ENCODE assay signal across 22 mouse cellular contexts in the genomic region with DNA sequence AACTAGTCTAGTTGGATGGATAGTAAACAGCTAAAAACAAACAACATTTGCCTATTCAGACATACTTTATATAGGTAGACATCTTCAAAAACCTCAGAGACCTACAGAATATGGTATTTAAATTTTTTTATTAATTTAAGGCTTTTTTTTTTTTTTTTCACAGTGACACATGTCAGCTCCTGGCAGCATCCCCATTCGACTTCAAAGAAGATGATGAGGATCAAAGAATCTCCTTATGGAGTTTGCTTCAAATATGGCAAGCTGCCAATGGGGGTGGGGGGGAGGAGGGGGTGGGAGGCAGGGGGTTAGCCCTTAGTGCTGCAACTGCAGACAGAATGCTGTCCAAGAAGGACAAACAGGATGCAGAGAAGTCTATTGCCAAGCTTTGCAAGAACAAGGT.
DNase-seq lines count a peak whose midpoint lies in the region; ATAC-seq lines count a peak whose summit lies in the region.
"Had no signal": no experiment of that assay in that cellular context is flagged by ENCODE, and none has a peak within 500 bp of the region (broad histone marks: within the 10 kb centered on the region; RNA-seq: fewer than 3 reads in every experiment).

No protein-coding gene starts in this region.

- peak; percentile 59 for DNase-seq in forebrain, embryonic 14.5 days (ENCODE audit: low spot score)
- DNase-seq in left cerebral cortex, postnatal 4 days, result peak; percentile 43
- DNase-seq in left cerebral cortex, adult 18-20 months (ENCODE audit: low spot score in 2 of 2), result no peak
- DNase-seq in midbrain, embryonic 14.5 days, result peak; percentile 34
- DNase-seq: adrenal gland, adult 8-10 months; adrenal gland, postnatal 25 days; cerebellum, adult 18-20 months; cerebellum, adult 9-10 months; cerebellum, postnatal 14 days; forebrain, postnatal 0 days; gastrocnemius, adult 2 months; gastrocnemius, postnatal 14 days; heart, adult 11 months; heart, postnatal 36 days had no signal

- no peak overlapping the region for H3K9ac ChIP-seq in forebrain, embryonic 14.5 days (ENCODE audit: low read length)
- no peak overlapping the region for H3K9ac ChIP-seq in forebrain, embryonic 16.5 days (replicated peaks; ENCODE audit: low read depth, low read length)
- H3K9ac ChIP-seq in midbrain, embryonic 14.5 days (replicated peaks; ENCODE audit: low read length), result no peak overlapping the region
- no peak overlapping the region for H3K9ac ChIP-seq in midbrain, embryonic 16.5 days (ENCODE audit: low read depth, low read length)
- H3K9ac ChIP-seq: forebrain, postnatal 0 days; hindbrain, embryonic 13.5 days had no signal

- H3K4me1 ChIP-seq in forebrain, embryonic 14.5 days (ENCODE audit: control insufficient read depth, insufficient read depth, low read length), result no peaks in the 10 kb centered on the region
- H3K4me1 ChIP-seq in forebrain, embryonic 16.5 days (replicated peaks; ENCODE audit: control insufficient read depth, insufficient read depth, low read length), result peaks cover 5% of the 10 kb centered on the region
- H3K4me1 ChIP-seq in midbrain, embryonic 14.5 days (ENCODE audit: control insufficient read depth, insufficient read depth, low read length), result no peaks in the 10 kb centered on the region
- 0 out of 2 replicates have a peak, but pooled peaks cover 2% of the 10 kb centered on the region for H3K4me1 ChIP-seq in midbrain, embryonic 16.5 days (ENCODE audit: control insufficient read depth, insufficient read depth, low read length)
- H3K4me1 ChIP-seq: forebrain, embryonic 10.5 days; hindbrain, embryonic 10.5 days; hindbrain, embryonic 13.5 days had no signal

- H3K27me3 ChIP-seq in forebrain, embryonic 14.5 days (replicated peaks; ENCODE audit: control insufficient read depth, insufficient read depth, low read length), result no peaks in the 10 kb centered on the region
- H3K27me3 ChIP-seq in forebrain, embryonic 16.5 days (replicated peaks; ENCODE audit: control insufficient read depth, insufficient read depth, low read length), result no peaks in the 10 kb centered on the region
- H3K27me3 ChIP-seq in midbrain, embryonic 14.5 days (ENCODE audit: control insufficient read depth, insufficient read depth, low read length), result no peaks in the 10 kb centered on the region
- no peaks in the 10 kb centered on the region for H3K27me3 ChIP-seq in midbrain, embryonic 16.5 days (ENCODE audit: control insufficient read depth, insufficient read depth, low read depth, low read length)
- H3K27me3 ChIP-seq: hindbrain, embryonic 13.5 days had no signal

- no peaks in the 10 kb centered on the region for H3K9me3 ChIP-seq in forebrain, embryonic 14.5 days (replicated peaks; ENCODE audit: control insufficient read depth, low read length)
- no peaks in the 10 kb centered on the region for H3K9me3 ChIP-seq in forebrain, embryonic 16.5 days (ENCODE audit: control insufficient read depth, low read length)
- no peaks in the 10 kb centered on the region for H3K9me3 ChIP-seq in midbrain, embryonic 14.5 days (ENCODE audit: control insufficient read depth, low read length)
- H3K9me3 ChIP-seq in midbrain, embryonic 16.5 days (replicated peaks; ENCODE audit: control insufficient read depth, low read length, poor library complexity, severe bottlenecking), result no peaks in the 10 kb centered on the region
- H3K9me3 ChIP-seq: forebrain, embryonic 10.5 days; hindbrain, embryonic 10.5 days; hindbrain, embryonic 13.5 days had no signal

- no peak overlapping the region for H3K4me3 ChIP-seq in forebrain, embryonic 14.5 days (ENCODE audit: low read depth, low read length)
- no peak overlapping the region for H3K4me3 ChIP-seq in forebrain, embryonic 16.5 days (replicated peaks; ENCODE audit: low read length)
- no peak overlapping the region for H3K4me3 ChIP-seq in midbrain, embryonic 14.5 days (replicated peaks; ENCODE audit: low read depth, low read length)
- H3K4me3 ChIP-seq in midbrain, embryonic 16.5 days (ENCODE audit: low read depth, low read length), result no peak overlapping the region
- H3K4me3 ChIP-seq: forebrain, embryonic 10.5 days; gastrocnemius, adult 2 months; hindbrain, embryonic 10.5 days; hindbrain, embryonic 13.5 days had no signal

- 24% methylated on average over 1 of the region's 1 CpGs for WGBS in forebrain, embryonic 14.5 days
- 25% methylated on average over 1 of the region's 1 CpGs for WGBS in forebrain, embryonic 16.5 days
- 23% methylated on average over 1 of the region's 1 CpGs for WGBS in midbrain, embryonic 14.5 days
- 33% methylated on average over 1 of the region's 1 CpGs for WGBS in midbrain, embryonic 16.5 days

- no peak overlapping the region for H3K4me2 ChIP-seq in forebrain, embryonic 14.5 days (ENCODE audit: low read length)
- H3K4me2 ChIP-seq in forebrain, embryonic 16.5 days (ENCODE audit: low read length), result no peak overlapping the region
- no peak overlapping the region for H3K4me2 ChIP-seq in midbrain, embryonic 14.5 days (ENCODE audit: low read length)
- no peak overlapping the region for H3K4me2 ChIP-seq in midbrain, embryonic 16.5 days (ENCODE audit: low read length)
- H3K4me2 ChIP-seq: heart, embryonic 11.5 days; hindbrain, embryonic 13.5 days had no signal

- no peak for ATAC-seq in forebrain, embryonic 14.5 days
- ATAC-seq in forebrain, embryonic 16.5 days, result no peak
- ATAC-seq in midbrain, embryonic 14.5 days (ENCODE audit: low FRiP score, low TSS enrichment), result no peak
- ATAC-seq in midbrain, embryonic 16.5 days, result no peak
- ATAC-seq: activated CD4-positive, CD25-positive, alpha-beta regulatory T cell, adult 4 months; forebrain, postnatal 0 days; hindbrain, embryonic 16.5 days had no signal

- no peak overlapping the region for H3K27ac ChIP-seq in forebrain, embryonic 14.5 days (ENCODE audit: low read depth, low read length)
- no peak overlapping the region; the same call in 1 of the 2 replicates for H3K27ac ChIP-seq in forebrain, embryonic 16.5 days (ENCODE audit: low read length)
- H3K27ac ChIP-seq in midbrain, embryonic 14.5 days (replicated peaks; ENCODE audit: low read depth, low read length), result no peak overlapping the region
- no peak overlapping the region for H3K27ac ChIP-seq in midbrain, embryonic 16.5 days (ENCODE audit: low read length)
- H3K27ac ChIP-seq: forebrain, embryonic 10.5 days; gastrocnemius, adult 2 months; hindbrain, embryonic 10.5 days; hindbrain, embryonic 13.5 days had no signal

- no peaks in the 10 kb centered on the region for H3K36me3 ChIP-seq in forebrain, embryonic 14.5 days (ENCODE audit: control insufficient read depth, insufficient read depth, low read length)
- no peaks in the 10 kb centered on the region for H3K36me3 ChIP-seq in forebrain, embryonic 16.5 days (ENCODE audit: control insufficient read depth, insufficient read depth)
- no peaks in the 10 kb centered on the region for H3K36me3 ChIP-seq in midbrain, embryonic 14.5 days (ENCODE audit: control insufficient read depth, insufficient read depth, low read length)
- no peaks in the 10 kb centered on the region for H3K36me3 ChIP-seq in midbrain, embryonic 16.5 days (ENCODE audit: control insufficient read depth, insufficient read depth, low read length)
- H3K36me3 ChIP-seq: forebrain, embryonic 10.5 days; hindbrain, embryonic 10.5 days; hindbrain, embryonic 13.5 days had no signal

- intact Hi-C loops in left cerebral cortex, postnatal 4 days (cut with DNase I), result no loop called here

Comparison
In these comparisons a context has a peak if more than half of its experiments do, and no peak if none do; other contexts are left out.
1. DNase-seq: peak in forebrain, embryonic 14.5 days (single experiment), left cerebral cortex, postnatal 4 days (single experiment) and midbrain, embryonic 14.5 days (single experiment); none in left cerebral cortex, adult 18-20 months (0 of 2).